Mouse (Mus musculus) frontal cortex, postnatal 10 days (tissue): ENCODE data around the gene Ints5.
"Not testable (repeated sequence)": the region's sequence is repeated elsewhere in the genome, so short reads cannot be mapped to it uniquely, and the experiment has no call there.

Experiments
- DNase-seq, 2 experiments: peaks; one replicate each; pipeline ENCODE4 v3.0.0; 2022; ENCODE audit warnings: low spot score in 2 of 2, mixed read lengths in 1 of 2

Ints5 gene

DNA sequence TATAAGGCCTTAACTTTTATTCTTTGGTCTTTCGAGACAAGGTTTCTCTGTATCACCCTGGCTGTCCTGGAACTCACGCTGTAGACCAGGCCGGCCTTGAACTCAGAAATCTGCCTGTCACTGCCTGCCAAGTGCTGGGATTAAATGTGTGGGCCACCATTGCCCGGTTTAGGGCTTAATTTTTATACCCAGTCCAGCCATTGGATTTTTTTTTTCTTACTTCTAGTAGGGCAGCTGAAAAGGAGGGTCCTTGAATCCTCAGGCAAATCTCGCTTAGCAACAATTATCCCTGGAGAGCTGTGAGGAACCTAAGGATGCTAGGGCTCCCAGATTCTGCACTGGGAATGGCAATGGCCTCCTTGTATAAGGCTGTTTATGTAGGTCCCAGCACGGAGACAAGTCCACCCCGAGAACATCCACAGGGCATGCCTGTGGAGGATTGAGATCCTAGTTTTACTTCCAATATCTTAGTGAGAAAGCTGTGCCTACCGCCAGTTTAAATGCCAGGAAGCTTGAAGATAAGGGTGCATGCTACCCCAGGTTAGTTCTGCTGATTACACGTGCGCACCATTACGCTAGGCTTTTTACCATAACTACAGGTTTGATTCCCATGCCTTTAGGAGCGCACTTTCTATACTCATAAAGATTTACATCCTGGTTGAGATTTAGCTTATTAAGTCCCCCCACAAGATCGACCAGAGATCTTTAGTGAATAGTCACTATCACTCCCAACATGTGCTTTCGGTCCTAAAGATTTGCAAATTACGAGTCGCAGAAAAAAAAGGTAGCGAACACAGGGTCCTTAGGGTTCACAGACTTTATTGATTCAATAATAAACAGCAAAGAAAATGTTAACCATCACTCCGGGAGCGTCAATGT, 5.0 kb upstream of the Ints5 start:
- no peak for DNase-seq

DNA sequence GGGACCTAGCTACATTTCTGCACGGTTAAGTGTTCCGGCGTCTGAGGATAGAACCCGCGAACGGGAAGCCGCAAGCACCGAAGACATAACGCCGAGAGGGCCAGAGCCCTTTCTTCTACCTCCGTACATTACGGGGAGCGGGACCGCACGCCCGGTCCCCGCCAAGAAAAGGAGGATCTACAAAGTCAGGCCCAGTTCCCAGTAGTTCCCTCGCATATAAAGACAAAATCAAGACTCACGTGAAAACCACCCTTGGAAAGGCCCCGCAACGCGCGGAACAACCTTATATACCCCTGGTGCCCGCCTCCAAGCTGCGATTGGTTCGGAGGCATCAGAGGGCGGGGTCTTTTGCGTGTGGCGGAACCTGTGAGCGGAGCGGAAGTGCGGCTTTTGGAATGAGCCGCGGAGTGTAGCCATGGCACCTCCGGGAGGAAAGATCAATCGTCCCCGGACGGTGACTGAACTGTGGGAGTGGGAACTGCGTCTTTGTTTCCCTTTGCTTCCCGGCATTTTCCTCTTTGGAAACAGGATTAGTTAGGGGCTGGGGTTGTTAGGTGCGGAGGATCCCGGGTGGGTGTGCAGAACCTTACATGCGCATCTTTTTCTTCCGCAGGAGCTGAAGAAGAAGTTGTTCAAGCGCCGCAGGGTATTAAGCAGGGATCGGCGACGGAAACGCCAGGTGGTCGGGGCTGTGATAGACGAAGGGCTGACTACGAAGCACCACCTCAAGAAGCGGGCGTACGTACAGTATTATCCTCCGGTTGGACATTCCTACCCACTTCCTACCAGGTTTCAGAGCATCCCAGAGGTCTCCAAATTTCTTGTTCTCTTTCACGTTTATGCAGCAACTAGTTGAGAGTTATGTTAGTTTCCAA, 4.1 kb upstream of the Ints5 start, which contains the start of the genes 1810009A15Rik and Gm49416:
1810009A15Rik (plus strand) TSS at position 343 of the 875 bp plus-strand sequence.
Gm49416 (plus strand) TSS at position 416 of the 875 bp plus-strand sequence.
- DNase-seq: peak; percentile 89 to 93

DNA sequence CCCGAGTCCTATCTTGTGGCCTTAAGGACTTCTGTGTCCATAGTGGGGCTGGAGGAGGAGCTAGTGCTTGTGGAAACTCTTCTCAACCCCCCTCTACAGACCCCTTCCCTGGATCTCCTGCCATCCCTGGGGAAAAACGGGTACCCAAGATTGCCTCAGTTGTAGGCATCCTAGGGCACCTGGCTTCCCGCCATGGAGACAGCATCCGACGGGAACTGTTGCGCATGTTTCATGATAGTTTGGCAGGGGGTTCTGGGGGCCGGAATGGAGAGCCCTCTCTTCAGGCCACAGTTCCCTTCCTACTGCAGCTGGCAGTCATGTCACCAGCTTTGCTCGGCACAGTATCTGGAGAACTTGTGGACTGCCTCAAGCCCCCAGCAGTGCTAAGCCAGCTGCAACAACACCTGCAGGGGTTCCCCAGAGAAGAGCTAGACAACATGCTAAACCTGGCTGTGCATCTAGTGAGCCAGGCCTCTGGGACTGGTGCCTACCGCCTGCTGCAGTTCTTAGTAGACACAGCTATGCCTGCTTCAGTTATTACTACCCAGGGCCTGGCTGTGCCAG, 2.7 kb downstream of the Ints5 start:
- DNase-seq: no peak

DNA sequence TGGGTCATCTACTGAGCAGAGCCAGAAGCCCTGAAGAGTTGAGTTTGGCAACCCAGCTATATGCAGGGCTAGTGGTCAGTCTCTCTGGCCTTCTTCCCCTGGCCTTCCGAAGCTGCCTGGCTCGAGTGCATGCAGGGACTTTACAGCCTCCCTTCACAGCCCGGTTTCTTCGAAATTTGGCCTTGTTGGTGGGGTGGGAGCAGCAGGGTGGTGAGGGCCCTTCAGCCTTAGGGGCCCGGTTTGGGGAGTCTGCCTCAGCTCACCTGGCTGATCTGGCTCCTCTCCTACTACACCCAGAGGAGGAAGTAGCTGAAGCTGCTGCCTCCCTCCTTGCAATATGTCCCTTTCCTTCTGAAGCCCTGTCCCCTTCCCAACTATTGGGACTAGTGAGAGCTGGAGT, 3.4 kb downstream of the Ints5 start:
- not testable (repeated sequence) for DNase-seq

DNA sequence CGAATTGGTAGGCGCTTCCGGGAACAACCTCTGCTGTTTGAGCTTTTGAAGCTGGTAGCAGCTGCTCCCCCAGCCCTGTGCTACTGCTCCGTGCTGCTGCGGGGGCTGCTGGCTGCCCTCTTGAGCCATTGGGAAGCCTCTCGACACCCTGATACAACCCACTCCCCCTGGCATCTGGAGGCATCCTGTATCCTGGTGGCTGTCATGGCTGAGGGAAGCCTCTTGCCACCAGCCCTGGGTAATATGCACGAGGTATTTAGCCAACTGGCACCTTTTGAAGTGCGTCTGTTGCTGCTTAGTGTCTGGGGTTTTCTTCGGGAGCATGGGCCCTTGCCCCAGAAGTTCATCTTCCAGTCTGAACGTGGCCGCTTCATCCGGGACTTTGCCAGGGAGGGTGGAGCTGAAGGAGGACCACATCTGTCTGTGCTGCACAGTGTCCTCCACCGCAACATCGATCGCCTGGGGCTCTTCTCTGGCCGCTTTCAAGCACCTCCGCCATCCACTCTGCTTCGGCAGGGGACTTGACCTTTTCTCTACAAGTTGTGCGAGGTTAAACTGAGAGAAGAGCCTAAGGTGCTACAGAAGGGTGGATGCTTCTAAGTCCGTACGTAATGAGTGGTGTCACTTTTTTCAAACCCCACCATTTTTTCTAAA, 4.5 kb downstream of the Ints5 start:
- DNase-seq: peak in 1 of 2 experiments; percentile 46

DNA sequence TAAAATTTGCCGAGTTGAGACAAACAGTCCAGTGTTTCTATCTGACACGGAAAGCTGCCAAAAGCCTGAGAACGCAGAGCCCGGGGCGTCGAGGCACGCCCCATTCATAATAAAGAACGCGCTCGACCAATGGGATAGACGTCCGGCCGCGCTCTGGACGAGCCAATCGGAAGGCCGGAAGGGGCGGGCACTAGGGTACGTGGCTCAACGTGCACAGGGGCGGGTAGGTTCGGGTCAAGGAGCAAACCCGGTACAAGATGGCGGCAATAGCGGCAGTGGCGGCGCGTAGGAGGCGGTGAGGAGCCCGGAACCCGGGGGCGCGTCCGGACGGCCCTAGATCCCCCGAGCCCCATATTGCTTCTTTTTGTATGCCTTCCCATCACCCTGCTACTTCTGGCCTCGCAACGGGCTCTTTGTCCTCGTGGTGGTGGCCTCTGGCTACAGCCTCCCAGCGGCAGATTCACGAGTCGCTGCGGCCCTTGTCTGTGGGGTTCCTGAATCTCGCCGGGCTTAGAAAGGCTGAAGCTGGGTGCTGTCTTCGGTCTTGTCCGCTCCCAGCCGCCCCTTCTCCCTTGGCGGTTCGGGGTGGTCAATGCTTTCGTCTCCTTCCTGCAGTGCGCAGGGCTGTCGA, 5.2 kb downstream of the Ints5 start, which contains the start of gene Ganab:
Ganab (plus strand) TSS at position 207 of the 631 bp plus-strand sequence.
- DNase-seq: peak; percentile 95

DNA sequence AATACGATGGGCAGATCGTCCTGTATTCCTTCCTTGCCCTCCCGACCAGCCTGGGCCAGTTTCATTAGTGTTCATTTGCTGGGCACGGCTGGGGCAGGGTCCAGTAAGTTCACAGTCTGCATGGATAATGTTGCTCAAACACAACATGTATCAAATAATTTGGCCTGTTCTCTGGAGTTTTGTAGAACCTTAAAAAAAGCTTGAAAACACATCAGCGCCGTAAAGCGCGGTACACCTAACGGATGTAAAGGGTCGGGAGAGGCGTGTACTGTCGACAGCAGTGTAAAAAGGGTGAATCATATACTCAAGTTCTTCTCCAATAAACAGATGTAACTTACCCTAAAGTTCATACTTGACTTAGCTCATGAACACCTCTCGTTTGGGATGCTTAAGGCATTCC, 5.8 kb downstream of the Ints5 start:
- no peak for DNase-seq

DNA sequence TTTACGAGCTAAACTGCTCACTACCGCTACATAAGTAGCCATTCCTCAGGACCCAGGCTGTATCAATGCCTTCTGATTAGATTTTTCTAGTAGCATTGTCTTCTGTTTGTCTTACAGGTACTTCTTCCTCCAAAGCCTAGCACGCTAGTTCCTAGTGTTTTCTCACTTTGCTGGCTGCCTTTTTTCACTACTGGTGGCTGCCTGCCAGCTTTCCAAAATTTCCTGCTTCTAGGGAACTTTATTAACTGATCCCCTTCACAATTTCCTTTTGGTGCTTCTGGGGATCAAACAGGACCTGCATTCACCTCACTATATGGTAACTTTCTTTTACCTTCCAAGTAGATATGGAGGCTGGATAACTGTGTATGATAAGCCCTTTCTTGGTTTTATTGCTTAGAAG, 6.3 kb downstream of the Ints5 start:
- DNase-seq: no peak

DNA sequence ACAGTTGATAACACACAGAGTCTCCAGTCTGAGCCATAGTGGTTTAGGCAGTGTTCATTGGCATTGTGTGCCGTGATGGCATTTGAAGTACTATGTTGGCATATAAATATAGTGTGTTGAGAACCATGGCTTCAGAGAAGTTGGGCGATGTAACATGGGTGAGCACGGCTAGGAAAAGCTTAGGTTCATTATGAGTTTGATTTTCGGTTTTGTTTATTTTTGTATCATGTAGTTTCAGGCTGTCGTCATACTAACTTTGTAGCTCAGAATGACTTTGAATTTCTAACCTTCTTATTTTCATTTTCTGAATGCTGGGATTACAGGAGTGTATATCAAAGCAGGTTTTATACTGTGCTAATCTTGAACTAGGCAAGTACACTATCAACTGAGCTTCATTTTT, 10.6 kb downstream of the Ints5 start:
- DNase-seq: no peak

DNA sequence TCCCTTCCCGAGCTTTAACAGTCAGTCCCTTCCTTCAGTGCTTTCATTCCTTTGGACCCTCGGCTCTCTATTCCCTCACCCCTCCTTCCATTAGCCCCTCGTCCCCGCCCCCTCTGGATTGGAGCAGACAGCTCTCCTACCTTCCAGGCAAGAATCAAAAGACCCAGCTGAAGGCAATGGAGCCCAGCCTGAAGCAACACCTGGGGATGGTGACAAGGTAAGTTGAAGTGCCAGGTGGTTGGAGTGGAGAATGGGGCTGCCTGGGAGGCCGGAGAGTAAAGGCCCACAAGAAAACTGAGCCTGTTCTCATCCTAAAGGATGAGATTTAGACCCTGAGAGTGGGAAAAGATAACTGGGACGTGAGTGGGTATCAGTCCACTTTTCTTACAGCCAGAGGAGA, 15.7 kb downstream of the Ints5 start:
- no peak for DNase-seq

DNA sequence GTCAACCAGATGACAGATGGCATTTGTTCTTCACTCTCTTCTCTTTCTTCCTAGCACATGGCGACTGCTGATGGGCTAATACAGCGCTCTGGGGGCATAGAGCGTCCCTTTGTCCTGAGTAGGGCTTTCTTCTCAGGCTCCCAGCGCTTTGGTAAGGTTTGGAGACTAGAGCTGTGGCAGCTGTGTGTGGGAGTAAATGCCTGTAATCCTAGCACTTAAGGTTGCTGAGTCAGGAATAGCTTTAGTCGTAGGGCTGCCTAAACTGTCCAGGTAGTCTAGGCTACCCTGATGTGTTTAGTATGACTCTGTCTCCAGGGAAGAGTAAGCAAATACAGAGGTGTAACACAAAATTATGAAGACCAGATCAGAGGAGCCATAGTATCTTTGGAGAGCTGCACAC, 19.0 kb downstream of the Ints5 start:
- no peak for DNase-seq

DNA sequence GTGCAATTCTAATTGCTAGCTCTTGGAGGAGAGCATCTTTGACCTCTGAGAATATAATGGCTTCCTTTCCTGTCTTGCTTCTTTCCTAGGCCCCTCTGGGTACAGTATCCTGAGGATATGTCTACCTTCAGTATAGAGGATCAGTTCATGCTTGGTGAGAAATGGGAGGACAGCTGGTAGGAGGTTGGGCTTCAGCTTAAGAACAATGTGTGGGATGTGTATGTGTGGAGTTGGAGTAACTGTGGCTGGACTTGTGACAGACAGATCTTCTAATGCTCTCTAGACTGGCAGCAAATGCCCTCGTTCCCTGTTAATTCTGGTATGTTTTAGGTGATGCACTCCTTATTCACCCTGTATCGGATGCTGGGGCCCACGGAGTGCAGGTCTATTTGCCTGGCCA, 21.4 kb downstream of the Ints5 start:
- DNase-seq: no peak

DNA sequence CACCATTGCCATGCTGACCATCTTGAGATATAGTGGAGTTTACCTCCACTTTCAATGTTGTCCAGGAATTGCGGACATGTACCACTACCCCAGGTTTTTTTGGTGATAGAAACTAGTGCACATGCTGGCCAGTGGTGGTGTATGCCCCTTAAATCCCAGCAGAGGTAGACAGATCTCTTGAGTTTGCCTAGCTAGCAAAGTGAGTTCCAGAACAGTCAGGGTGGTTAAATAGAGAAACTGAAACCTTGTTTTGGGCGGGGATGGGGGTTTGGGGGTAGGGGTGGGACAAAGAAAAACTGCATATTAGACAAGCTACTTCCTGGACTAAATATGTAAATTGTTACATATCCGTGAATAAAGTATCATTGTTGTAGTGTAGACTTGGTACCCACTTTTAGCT, 26.2 kb downstream of the Ints5 start:
- no peak for DNase-seq

DNA sequence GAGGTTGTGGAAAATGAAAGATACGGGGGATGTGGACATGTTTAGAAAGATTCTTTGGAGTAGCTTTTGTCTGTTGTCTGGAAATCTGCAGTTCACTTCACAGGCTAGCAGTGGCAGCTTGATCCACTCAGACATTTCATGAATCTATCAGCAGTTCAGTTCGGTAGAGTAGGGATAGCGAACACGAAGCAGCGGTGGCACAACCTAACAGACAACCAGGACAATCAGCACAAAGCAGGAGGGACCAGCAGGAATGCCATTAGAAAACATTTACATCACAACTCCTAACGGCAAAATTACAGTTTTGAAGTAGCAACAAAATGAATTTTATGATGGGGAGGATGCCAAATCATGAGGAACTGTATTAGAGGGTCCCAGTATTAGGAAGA, 26.9 kb downstream of the Ints5 start:
- DNase-seq: no peak

DNA sequence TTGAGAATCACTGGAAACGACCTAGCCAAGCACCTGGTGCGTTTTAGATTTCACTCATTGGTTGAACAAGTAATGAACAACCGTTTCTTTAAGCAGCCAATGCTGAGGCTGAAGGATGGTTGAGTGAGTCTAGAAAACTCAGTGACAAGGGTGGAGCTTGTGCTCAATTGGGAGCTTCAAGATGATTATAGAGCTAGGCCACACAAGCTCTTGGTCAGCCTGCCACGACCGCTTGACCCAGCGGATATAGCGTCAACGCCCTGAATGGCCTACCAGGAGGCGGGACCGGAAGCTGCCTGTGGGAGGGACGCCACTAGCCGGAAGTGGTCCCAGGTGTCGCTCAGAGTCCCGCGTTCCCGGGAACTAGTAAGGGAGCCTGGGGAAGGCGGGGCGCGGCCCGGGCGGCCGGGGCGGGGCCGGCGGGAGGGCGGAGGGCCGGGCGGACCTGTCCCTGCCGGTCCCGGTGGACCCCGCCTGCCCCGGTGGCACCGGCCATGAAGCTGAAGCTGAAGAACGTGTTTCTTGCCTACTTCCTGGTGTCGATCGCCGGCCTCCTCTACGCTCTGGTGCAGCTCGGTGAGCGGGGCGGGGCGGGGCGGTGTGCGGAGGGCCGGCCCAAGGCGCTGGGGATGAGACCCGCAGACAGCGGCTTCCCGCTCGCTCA, 27.4 kb downstream of the Ints5 start, which contains the start of gene B3gat3:
B3gat3 (plus strand) TSS at position 302 of the 664 bp plus-strand sequence.
- DNase-seq: peak; percentile 88 to 91

DNA sequence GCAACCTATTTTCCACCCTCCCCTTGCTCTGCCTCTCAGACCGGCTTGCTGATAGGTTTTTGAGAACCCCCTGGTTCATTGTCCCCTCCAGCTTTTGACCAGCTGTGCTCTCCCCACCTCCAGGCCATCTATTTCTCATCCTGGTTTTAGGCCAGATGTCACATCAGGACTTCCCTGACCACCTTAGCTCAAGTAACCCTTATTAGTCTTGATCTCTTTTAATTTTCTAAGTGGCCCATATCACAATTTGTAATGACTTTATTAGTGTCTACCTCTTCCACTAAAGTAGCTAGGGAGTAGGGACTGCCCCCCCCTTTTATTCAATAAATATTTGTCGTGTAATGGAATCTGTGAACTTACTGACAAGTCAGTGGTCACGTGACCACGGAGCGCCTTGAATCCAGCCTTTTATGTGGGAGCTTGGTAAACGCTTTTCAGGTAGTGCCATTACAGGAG, 28.1 kb downstream of the Ints5 start:
- DNase-seq: no peak

DNA sequence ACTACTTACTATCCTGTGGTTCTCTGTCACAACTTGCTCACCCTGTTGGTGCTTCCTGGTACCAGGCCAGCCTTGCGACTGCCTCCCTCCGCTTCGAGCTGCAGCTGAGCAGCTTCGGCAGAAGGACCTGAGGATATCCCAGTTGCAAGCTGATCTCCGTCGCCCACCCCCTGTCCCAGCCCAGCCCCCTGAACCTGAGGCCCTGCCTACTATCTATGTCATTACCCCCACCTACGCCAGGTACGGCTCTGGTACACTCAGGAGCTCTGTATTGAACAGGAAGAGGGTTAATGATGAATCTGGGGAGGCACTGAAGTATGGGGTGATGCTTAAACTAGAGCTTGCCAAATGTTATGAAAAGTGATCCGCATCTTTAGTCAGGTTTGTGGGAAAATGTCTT, 28.9 kb downstream of the Ints5 start:
- DNase-seq: no peak

DNA sequence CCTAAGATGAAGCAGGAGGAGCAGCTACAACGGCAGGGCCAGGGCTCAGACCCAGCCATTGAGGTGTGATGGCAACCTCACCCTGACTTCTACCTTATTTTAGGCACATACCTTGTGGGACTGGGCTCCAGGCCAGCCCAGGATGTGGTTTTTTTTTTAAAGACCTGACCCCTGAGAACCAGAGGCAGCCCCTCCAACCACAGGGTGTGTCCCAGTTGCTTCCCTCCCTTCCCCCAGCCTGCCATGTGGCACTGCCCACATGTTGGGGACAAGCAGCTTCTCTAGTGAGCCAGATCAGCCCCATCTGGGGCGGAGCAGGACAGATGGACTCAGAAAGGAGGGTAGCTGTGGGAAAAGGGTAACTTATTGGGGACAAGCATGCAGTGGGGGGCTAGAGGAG, 34.0 kb downstream of the Ints5 start:
- DNase-seq: no peak

DNA sequence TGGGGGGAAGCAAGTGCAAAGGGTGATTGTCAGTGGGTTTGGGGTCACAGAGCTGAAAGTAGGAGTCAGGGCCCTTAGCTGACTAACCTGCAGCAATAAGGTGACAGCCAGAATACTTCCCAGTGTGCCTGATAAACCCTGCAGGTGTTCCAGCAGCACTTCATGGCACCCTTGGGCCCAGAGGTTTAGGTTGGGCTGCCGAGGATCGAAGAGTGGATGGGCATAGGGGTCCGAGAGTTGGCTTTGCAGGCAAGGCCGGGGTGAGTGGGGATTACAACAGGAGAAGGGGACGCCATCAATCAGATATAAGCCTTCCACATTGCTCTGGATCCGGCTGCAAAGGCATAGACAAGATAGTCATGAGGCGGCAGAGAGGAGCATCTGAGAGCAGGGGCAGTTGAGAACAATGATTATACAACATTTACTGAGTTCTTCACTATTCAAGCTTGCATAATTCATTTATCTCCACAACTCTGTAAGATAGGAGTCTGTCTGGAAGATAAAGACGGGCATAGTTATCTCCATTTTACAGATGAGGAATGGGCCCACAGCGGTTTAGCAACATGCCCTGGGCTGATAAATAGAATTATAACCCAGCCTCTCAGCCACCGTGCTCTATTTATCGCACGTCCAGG, 35.2 kb downstream of the Ints5 start:
- DNase-seq: no peak

DNA sequence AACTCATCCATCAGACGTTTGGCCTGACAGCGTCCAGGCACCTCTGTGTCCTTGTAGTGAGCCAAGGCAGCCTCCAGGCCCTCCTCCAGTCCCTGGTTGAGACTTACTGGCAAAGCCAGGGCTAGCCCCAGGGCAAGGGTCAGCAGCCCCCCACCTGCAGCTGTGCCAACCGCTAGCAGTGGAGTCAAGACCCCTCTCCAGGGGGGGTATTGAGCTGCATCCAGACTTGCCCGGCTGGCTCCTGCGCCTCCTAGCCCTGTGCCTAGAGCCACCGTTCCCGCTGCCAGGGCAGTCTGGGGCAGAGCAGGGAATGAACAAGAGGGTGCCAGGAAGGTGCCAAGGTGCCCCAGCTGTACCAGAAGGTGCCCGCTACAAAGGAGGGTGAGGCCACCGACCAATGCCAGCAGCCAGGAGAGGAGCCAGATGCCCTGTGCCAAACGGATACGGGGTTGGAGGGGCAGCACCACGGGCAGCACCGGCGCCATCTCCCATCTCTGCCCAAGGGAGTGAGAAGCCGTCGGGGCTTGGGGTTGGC, 36.0 kb downstream of the Ints5 start:
- no peak for DNase-seq
